ENCODE assay signal across 8 mouse cellular contexts in genomic region chr10:21144627-21145504, GRCm38 (mm10). TPM values are rescaled to one million over a fixed set of nuclear protein-coding genes. Genes with fewer than 3 reads are reported as not detected.
A peak's percentile ranks its signal among the peaks of the same experiment; 100 is the strongest.
DNase-seq lines count a peak whose midpoint lies in the region; ATAC-seq and TF ChIP-seq lines count a peak whose summit lies in the region.

No protein-coding gene starts in this region.

- H3K27ac ChIP-seq in forebrain, postnatal 0 days (ENCODE audit: low read depth, low read length), result peak overlapping the region; percentile 71
- no peak overlapping the region for H3K27ac ChIP-seq in hindbrain, embryonic 11.5 days (ENCODE audit: low read depth, low read length)
- no peak overlapping the region for H3K27ac ChIP-seq in lung, embryonic 14.5 days (ENCODE audit: low read depth)

- no peaks in the 10 kb centered on the region for H3K36me3 ChIP-seq in forebrain, postnatal 0 days (ENCODE audit: insufficient read depth)
- H3K36me3 ChIP-seq in hindbrain, embryonic 11.5 days (ENCODE audit: control insufficient read depth, insufficient read depth, low read length), result no peaks in the 10 kb centered on the region; the same call in 1 of the 2 replicates
- peaks cover 5% of the 10 kb centered on the region; the same call in 1 of the 2 replicates for H3K36me3 ChIP-seq in lung, embryonic 14.5 days (ENCODE audit: insufficient read depth)

- H3K27me3 ChIP-seq in forebrain, postnatal 0 days (ENCODE audit: insufficient read depth, low read length), result no peaks in the 10 kb centered on the region
- no peaks in the 10 kb centered on the region for H3K27me3 ChIP-seq in hindbrain, embryonic 11.5 days (ENCODE audit: control insufficient read depth, insufficient read depth, low read length)
- no peaks in the 10 kb centered on the region for H3K27me3 ChIP-seq in lung, embryonic 14.5 days (ENCODE audit: insufficient read depth, low read length)

- peak overlapping the region; percentile 65 for H3K4me2 ChIP-seq in forebrain, postnatal 0 days (ENCODE audit: low read depth)
- H3K4me2 ChIP-seq in hindbrain, embryonic 11.5 days (replicated peaks; ENCODE audit: low read depth, low read length), result peak overlapping the region; percentile 45
- H3K4me2 ChIP-seq in lung, embryonic 14.5 days, result peak overlapping the region; percentile 75

- peak; percentile 93 for ATAC-seq in forebrain, postnatal 0 days
- peak; percentile 91 for ATAC-seq in hindbrain, embryonic 11.5 days (ENCODE audit: low FRiP score)
- peak; percentile 97 for ATAC-seq in lung, embryonic 14.5 days (ENCODE audit: insufficient read depth)

- peak; percentile 57 for TF ChIP-seq CTCF in forebrain, postnatal 0 days (IDR thresholded peaks at IDR 0.05; ENCODE audit: low read depth)
- TF ChIP-seq CTCF in lung, embryonic 14.5 days (IDR thresholded peaks at IDR 0.05; ENCODE audit: low read depth), result peak; percentile 13; the same call in 1 of the 2 replicates

- H3K9ac ChIP-seq in forebrain, postnatal 0 days, result peak overlapping the region; percentile 56
- peak overlapping the region; percentile 34; the same call in 1 of the 2 replicates for H3K9ac ChIP-seq in hindbrain, embryonic 11.5 days (ENCODE audit: low read depth, low read length)
- H3K9ac ChIP-seq in lung, embryonic 14.5 days, result peak overlapping the region; percentile 43

- no peaks in the 10 kb centered on the region for H3K9me3 ChIP-seq in forebrain, postnatal 0 days (ENCODE audit: low read length)
- no peaks in the 10 kb centered on the region for H3K9me3 ChIP-seq in hindbrain, embryonic 11.5 days (ENCODE audit: control insufficient read depth, low read length)
- no peaks in the 10 kb centered on the region for H3K9me3 ChIP-seq in lung, embryonic 14.5 days (ENCODE audit: low read depth, low read length)

- peak overlapping the region; percentile 46 for H3K4me3 ChIP-seq in forebrain, postnatal 0 days (ENCODE audit: low read depth, low read length)
- H3K4me3 ChIP-seq in hindbrain, embryonic 11.5 days (ENCODE audit: low read depth, low read length), result peak overlapping the region; percentile 32
- H3K4me3 ChIP-seq in lung, embryonic 14.5 days (ENCODE audit: low read depth, low read length), result peak overlapping the region; percentile 39

- DNase-seq in R1 (ENCODE audit: low read depth, low spot score), result peak; percentile 89
- DNase-seq in cerebellum, adult 9-11 months, result peak; percentile 46
- peak; percentile 82 for DNase-seq in forebrain, postnatal 0 days
- peak; percentile 81 for DNase-seq in hindbrain, embryonic 11.5 days (ENCODE audit: low spot score)
- DNase-seq in layer of hippocampus, postnatal 14 days (ENCODE audit: low spot score in 2 of 2), result peak; percentile 69 to 74
- peak; percentile 92 for DNase-seq in lung, embryonic 14.5 days
- DNase-seq in ovary, postnatal 14 days (ENCODE audit: low spot score), result peak; percentile 31
- no peak for DNase-seq in thymus, postnatal 10 days (ENCODE audit: low spot score in 2 of 2)

- no peaks in the 10 kb centered on the region for H3K4me1 ChIP-seq in forebrain, postnatal 0 days (ENCODE audit: insufficient read depth)
- no peaks in the 10 kb centered on the region for H3K4me1 ChIP-seq in hindbrain, embryonic 11.5 days (replicated peaks; ENCODE audit: control insufficient read depth, insufficient read depth, low read length)
- peaks cover 4% of the 10 kb centered on the region; the same call in 1 of the 2 replicates for H3K4me1 ChIP-seq in lung, embryonic 14.5 days (ENCODE audit: insufficient read depth)

- WGBS in forebrain, postnatal 0 days, result 20% methylated on average over 27 of the region's 27 CpGs
- WGBS in hindbrain, embryonic 11.5 days, result 22% methylated on average over 27 of the region's 27 CpGs
- WGBS in lung, embryonic 14.5 days, result 19% methylated on average over 27 of the region's 27 CpGs

RNA-seq across cellular contexts. Expression of gene Myb, which starts 15.9 kb away (rescaled TPM):
- 3.5 and 4.1 TPM in 2 replicates for total RNA-seq in forebrain, postnatal 0 days (2014; rRNA removed)
- polyA plus RNA-seq in forebrain, postnatal 0 days (2015; fragmentation: Nextera tagmentation; extraction: Ambion mirVana), result 0.91 and 1.8 TPM in 2 replicates
- 6.0 TPM in 2 replicates for polyA plus RNA-seq in hindbrain, embryonic 11.5 days (2014; fragmentation: Nextera tagmentation; extraction: Ambion mirVana)
- total RNA-seq in layer of hippocampus, postnatal 14 days (2021), result 1 to 10 TPM; 1.2 to 1.3 TPM
- polyA plus RNA-seq in lung, embryonic 14.5 days (2014; fragmentation: Nextera tagmentation; extraction: Ambion mirVana), result 4.0 and 4.1 TPM in 2 replicates

Comparison
In these comparisons a context has a peak if more than half of its experiments do, and no peak if none do; other contexts are left out.
1. DNase-seq: peak in R1 (single experiment), cerebellum, adult 9-11 months (single experiment), forebrain, postnatal 0 days (single experiment), hindbrain, embryonic 11.5 days (single experiment), layer of hippocampus, postnatal 14 days (2 of 2), lung, embryonic 14.5 days (single experiment) and ovary, postnatal 14 days (single experiment); none in thymus, postnatal 10 days (0 of 2).
2. Peak in every context shown above with its lines, with median percentiles within 50 percentile points of each other: ATAC-seq, H3K4me2 ChIP-seq, H3K4me3 ChIP-seq and H3K9ac ChIP-seq.